Mouse (Mus musculus) G1E (cell line): ENCODE data around the gene Gm42957.

Experiments used
- CTCF ChIP-seq: IDR thresholded peaks from 2 replicates; pipeline ENCODE4 v1.5.1; 2012; ENCODE audit warnings: low read depth, low read length, inconsistent platforms, mixed read lengths
- GATA1 ChIP-seq: IDR thresholded peaks from 2 replicates; pipeline ENCODE4 v1.6.1; 2012; ENCODE audit warnings: borderline replicate concordance, low read length, inconsistent platforms, mixed read lengths
- POLR2AphosphoS5 ChIP-seq: IDR thresholded peaks from 2 replicates; pipeline ENCODE4 v1.6.1; 2012; ENCODE audit warnings: low read depth, low read length, inconsistent platforms; ENCODE audit not compliant: insufficient replicate concordance
- TAL1 ChIP-seq: conservative IDR thresholded peaks from 2 replicates; pipeline ENCODE4 v1.6.1; 2012; ENCODE audit warnings: low read depth, low read length, inconsistent platforms, mixed read lengths

- TF ChIP-seq TAL1 (no peak), CTCF (peak; percentile 22; the same call in 1 of the 2 replicates), GATA1 (no peak), POLR2AphosphoS5 (no peak)
These were observed 9.9 kb downstream of the Gm42957 start, which contains the start of gene Itga10 for GRCm38 (mm10) chr3:96645018-96645649.
